Mouse (Mus musculus): ENCODE measurements around the gene Chek2. TPM values are rescaled to one million over a fixed set of nuclear protein-coding genes. Genes with fewer than 3 reads are reported as not detected.

The Chek2 gene
- total RNA-seq (2014; fragmentation: Nextera tagmentation) (53.4 and 70.4 TPM in 2 replicates), total RNA-seq (2017) (100 and 102 TPM in 2 replicates), polyA plus RNA-seq (2012) (1.9 and 2.5 TPM in 2 replicates)

DNA sequence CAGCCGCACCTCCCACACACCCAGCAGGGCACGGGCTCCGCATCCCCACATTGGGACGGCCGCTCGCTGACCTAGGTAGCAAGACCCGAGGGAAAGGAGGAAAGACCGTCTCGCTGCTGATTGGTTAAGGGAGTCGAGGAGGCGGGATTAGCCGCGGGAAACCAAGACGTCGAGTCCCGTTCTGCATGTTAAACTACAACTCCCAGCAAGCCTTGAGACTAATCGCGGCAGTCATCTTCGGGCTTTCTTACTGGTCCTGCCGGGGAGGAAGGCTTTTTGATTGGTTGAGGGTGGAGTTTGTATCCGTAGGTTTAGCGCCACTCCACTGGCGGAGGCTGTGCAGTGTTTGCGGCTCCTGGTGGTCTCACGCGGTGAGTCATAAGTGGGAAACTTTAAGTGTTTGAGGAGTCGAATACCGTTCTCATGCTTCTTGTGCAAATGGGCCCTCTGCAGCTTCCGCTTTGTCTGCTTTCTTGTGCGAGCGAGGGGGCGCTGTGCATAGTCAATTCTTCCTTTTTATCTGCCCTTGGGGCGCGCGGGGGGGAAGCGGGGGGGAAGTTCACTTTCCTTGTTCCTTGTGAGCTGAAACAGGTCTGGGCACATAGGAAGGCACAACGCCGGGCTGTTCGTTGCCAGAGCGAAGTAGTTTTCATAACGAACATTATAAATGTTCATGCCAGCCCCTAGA lies at the start of gene Chek2, which contains the start of gene Hscb:
TSS of gene Chek2 (plus strand) at position 302 of the 688 bp plus-strand sequence.
TSS of gene Hscb (minus strand) at position 100 of the 688 bp plus-strand sequence.
- TF ChIP-seq GATA2 (IDR thresholded peaks at IDR 0.05; ENCODE audit: borderline replicate concordance, low read depth, low read length) = peak; percentile 90; the same call in 1 of the 2 replicates
- no peak for TF ChIP-seq POLR2AphosphoS5 (IDR thresholded peaks at IDR 0.05; ENCODE audit: insufficient replicate concordance, low read depth, low read length)
- ATAC-seq (ENCODE audit: extremely low read depth, insufficient number of reproducible peaks, low FRiP score, poor library complexity, severe bottlenecking) (peak; percentile 84), DNase-seq (ENCODE audit: low spot score) (peak; percentile 90)
- peaks cover 31% of the 10 kb centered on the region for H3K36me3 ChIP-seq (replicated peaks)
- H3K9me3 ChIP-seq (replicated peaks) = no peaks in the 10 kb centered on the region
- H3K4me1 ChIP-seq (ENCODE audit: insufficient read depth, low read depth, low read length) = peaks cover 42% of the 10 kb centered on the region
- peak within 1 kb of the TSS; percentile 95 for H3K4me3 ChIP-seq (ENCODE audit: low read depth, low read length)
- H3K27me3 ChIP-seq (ENCODE audit: insufficient read depth, low read length) = no peaks in the 10 kb centered on the region

DNA sequence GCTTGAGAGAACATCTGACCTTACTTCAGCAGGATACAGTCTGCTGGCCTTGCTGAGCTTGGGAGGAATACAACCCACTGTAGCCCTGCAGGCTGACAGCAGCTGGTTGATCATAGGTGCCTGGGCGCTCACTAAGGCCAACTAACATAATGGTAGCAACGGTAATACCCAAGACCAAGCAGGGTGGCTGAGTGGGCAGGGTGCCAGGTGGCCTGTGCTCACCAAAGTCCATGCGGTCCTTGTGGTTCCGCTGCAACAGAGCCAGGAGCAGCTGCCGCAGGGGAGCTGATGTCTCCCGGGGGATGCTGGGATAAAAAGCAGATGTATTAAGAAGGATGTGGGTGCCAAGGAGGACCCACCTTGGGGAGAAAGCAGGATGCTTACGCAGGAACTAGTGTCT lies 45.4 kb upstream of the Chek2 start:
- TF ChIP-seq CTCF (IDR thresholded peaks at IDR 0.05; ENCODE audit: low read depth, low read length) = no peak
- no peak for TF ChIP-seq TAL1 (conservative IDR thresholded peaks at IDR 0.05; ENCODE audit: low read depth, low read length)
- TF ChIP-seq POLR2AphosphoS5 (IDR thresholded peaks at IDR 0.05; ENCODE audit: insufficient replicate concordance, low read depth, low read length) = no peak
- no peak for TF ChIP-seq GATA1 (IDR thresholded peaks at IDR 0.05; ENCODE audit: borderline replicate concordance, low read length)
- no peak for TF ChIP-seq GATA2 (IDR thresholded peaks at IDR 0.05; ENCODE audit: borderline replicate concordance, low read depth, low read length)
- H3K4me3 ChIP-seq (ENCODE audit: low read depth, low read length) = no peak overlapping the region
- H3K27me3 ChIP-seq (ENCODE audit: insufficient read depth, low read length) = no peaks in the 10 kb centered on the region
- DNase-seq (ENCODE audit: low spot score) = no peak
- no peaks in the 10 kb centered on the region for H3K9me3 ChIP-seq (replicated peaks)
- no peak for ATAC-seq (ENCODE audit: extremely low read depth, insufficient number of reproducible peaks, low FRiP score, poor library complexity, severe bottlenecking)
- H3K4me1 ChIP-seq (ENCODE audit: insufficient read depth, low read depth, low read length) = peaks cover 40% of the 10 kb centered on the region
- H3K36me3 ChIP-seq (replicated peaks) = peaks cover 100% of the 10 kb centered on the region

- TF ChIP-seq GATA1 (IDR thresholded peaks at IDR 0.05; ENCODE audit: borderline replicate concordance, low read length) = no peak
- TF ChIP-seq POLR2AphosphoS5 (IDR thresholded peaks at IDR 0.05; ENCODE audit: insufficient replicate concordance, low read depth, low read length) = no peak
- no peak for TF ChIP-seq GATA2 (IDR thresholded peaks at IDR 0.05; ENCODE audit: borderline replicate concordance, low read depth, low read length)
- TF ChIP-seq TAL1 (conservative IDR thresholded peaks at IDR 0.05; ENCODE audit: low read depth, low read length) = no peak
- TF ChIP-seq CTCF (IDR thresholded peaks at IDR 0.05; ENCODE audit: low read depth, low read length) = no peak
- Histone ChIP-seq H3K9me3 (replicated peaks) (no peaks in the 10 kb centered on the region), H3K4me3 (ENCODE audit: low read depth, low read length) (no peak overlapping the region), H3K27me3 (ENCODE audit: insufficient read depth, low read length) (no peaks in the 10 kb centered on the region), H3K36me3 (replicated peaks) (peaks cover 99% of the 10 kb centered on the region), H3K4me1 (ENCODE audit: insufficient read depth, low read depth, low read length) (peaks cover 48% of the 10 kb centered on the region)
- ATAC-seq (ENCODE audit: extremely low read depth, insufficient number of reproducible peaks, low FRiP score, poor library complexity, severe bottlenecking) (no peak), DNase-seq (ENCODE audit: low spot score) (no peak)
Observed at GRCm38 (mm10) chr5:110797696-110798095, 42.1 kb upstream of the Chek2 start.

DNA sequence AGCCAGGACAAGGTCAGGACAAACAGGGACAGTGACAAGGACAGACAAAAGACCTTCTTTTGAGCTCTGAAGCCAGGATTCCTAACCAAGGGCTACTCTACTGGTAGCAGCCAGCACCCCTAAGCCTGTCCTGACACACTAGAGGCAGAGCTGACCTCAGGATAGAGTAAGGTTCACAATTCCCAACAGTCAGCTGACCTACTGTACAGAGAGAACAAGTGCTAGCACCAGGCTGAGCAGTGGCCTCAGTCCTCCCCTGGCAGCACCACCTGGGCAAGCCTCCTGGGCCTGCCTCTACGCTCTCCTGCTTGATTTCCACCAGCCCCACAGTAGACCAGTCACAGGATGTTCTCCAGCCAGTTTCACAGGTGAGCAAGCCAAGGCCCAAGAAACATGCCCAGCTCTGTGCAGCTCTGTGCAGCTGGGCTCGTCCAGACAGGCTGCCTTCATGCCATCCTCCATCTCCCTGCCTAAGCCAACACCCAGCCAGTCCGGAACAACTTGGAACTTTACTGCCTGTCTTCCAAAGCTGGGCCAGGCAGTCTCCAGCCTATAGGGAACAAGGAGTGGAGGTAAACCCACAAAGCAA lies 38.6 kb upstream of the Chek2 start:
- Histone ChIP-seq H3K4me1 (ENCODE audit: insufficient read depth, low read depth, low read length) (peaks cover 81% of the 10 kb centered on the region), H3K4me3 (ENCODE audit: low read depth, low read length) (peak overlapping the region; percentile 13; the same call in 1 of the 2 replicates), H3K36me3 (replicated peaks) (peaks cover 85% of the 10 kb centered on the region), H3K27me3 (ENCODE audit: insufficient read depth, low read length) (no peaks in the 10 kb centered on the region), H3K9me3 (replicated peaks) (no peaks in the 10 kb centered on the region)
- no peak for DNase-seq (ENCODE audit: low spot score)
- TF ChIP-seq TAL1 (conservative IDR thresholded peaks at IDR 0.05; ENCODE audit: low read depth, low read length) (no peak), GATA2 (IDR thresholded peaks at IDR 0.05; ENCODE audit: borderline replicate concordance, low read depth, low read length) (no peak), POLR2AphosphoS5 (IDR thresholded peaks at IDR 0.05; ENCODE audit: insufficient replicate concordance, low read depth, low read length) (no peak), GATA1 (IDR thresholded peaks at IDR 0.05; ENCODE audit: borderline replicate concordance, low read length) (no peak), CTCF (IDR thresholded peaks at IDR 0.05; ENCODE audit: low read depth, low read length) (no peak)
- no peak for ATAC-seq (ENCODE audit: extremely low read depth, insufficient number of reproducible peaks, low FRiP score, poor library complexity, severe bottlenecking)

DNA sequence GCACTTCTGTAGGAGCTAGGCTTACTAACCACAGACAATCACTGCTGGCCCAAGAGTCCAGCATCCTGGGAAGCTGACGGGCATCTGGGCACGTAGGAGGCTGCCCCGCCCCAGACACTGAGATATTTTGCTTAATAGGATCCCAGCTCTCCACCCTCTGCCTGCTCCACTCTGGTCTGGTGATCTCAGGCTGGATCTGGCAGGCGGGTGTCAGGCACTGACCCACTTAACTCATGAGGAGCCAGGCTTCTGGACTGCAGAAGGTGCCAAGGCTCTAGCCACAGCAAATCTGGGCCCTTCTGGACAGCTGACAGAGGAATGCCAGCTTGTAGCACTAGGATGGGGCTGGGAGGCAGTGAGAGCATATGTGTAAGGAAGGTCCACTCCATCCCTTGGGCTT lies 37.6 kb upstream of the Chek2 start:
- ATAC-seq (ENCODE audit: extremely low read depth, insufficient number of reproducible peaks, low FRiP score, poor library complexity, severe bottlenecking) = no peak
- Histone ChIP-seq H3K27me3 (ENCODE audit: insufficient read depth, low read length) (no peaks in the 10 kb centered on the region), H3K36me3 (replicated peaks) (peaks cover 85% of the 10 kb centered on the region), H3K4me1 (ENCODE audit: insufficient read depth, low read depth, low read length) (peaks cover 92% of the 10 kb centered on the region), H3K9me3 (replicated peaks) (no peaks in the 10 kb centered on the region), H3K4me3 (ENCODE audit: low read depth, low read length) (peak overlapping the region; percentile 13; the same call in 1 of the 2 replicates)
- DNase-seq (ENCODE audit: low spot score) = no peak
- no peak for TF ChIP-seq TAL1 (conservative IDR thresholded peaks at IDR 0.05; ENCODE audit: low read depth, low read length)
- no peak for TF ChIP-seq GATA1 (IDR thresholded peaks at IDR 0.05; ENCODE audit: borderline replicate concordance, low read length)
- TF ChIP-seq GATA2 (IDR thresholded peaks at IDR 0.05; ENCODE audit: borderline replicate concordance, low read depth, low read length) = no peak
- TF ChIP-seq CTCF (IDR thresholded peaks at IDR 0.05; ENCODE audit: low read depth, low read length) = no peak
- TF ChIP-seq POLR2AphosphoS5 (IDR thresholded peaks at IDR 0.05; ENCODE audit: insufficient replicate concordance, low read depth, low read length) = no peak

DNA sequence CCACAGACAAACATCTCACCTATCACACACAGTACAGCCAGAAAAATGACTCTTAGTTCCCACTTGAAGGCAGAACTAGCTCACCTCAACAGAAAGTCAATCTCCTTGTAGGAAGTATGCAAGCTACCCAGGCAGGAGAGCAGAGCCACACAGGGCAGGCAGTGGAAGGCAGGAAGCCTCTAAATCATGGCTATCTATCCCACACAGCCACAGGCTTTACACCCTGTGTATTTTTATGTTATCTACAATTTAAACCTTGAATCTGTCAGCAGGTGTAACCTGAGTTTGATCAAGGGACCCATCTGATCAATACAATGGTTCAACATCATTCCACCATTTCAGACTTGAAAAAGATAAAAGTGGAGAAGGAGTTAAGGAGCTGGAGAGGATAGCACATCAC lies 37.0 kb upstream of the Chek2 start:
- H3K4me1 ChIP-seq (ENCODE audit: insufficient read depth, low read depth, low read length) = peaks cover 94% of the 10 kb centered on the region
- no peak for TF ChIP-seq CTCF (IDR thresholded peaks at IDR 0.05; ENCODE audit: low read depth, low read length)
- TF ChIP-seq TAL1 (conservative IDR thresholded peaks at IDR 0.05; ENCODE audit: low read depth, low read length) = peak; percentile 76
- no peak for TF ChIP-seq GATA2 (IDR thresholded peaks at IDR 0.05; ENCODE audit: borderline replicate concordance, low read depth, low read length)
- no peaks in the 10 kb centered on the region for H3K9me3 ChIP-seq (replicated peaks)
- H3K4me3 ChIP-seq (ENCODE audit: low read depth, low read length) = no peak overlapping the region
- peak; percentile 19 for DNase-seq (ENCODE audit: low spot score)
- H3K36me3 ChIP-seq (replicated peaks) = peaks cover 85% of the 10 kb centered on the region
- ATAC-seq (ENCODE audit: extremely low read depth, insufficient number of reproducible peaks, low FRiP score, poor library complexity, severe bottlenecking) = peak; percentile 26; the same call in 1 of the 2 replicates
- H3K27me3 ChIP-seq (ENCODE audit: insufficient read depth, low read length) = no peaks in the 10 kb centered on the region
